Mouse (Mus musculus) liver, adult 2 months (tissue): Measurements from ENCODE around the gene Hnrnph2.

ENCODE experiments used
- CTCF ChIP-seq: fragments of 200-500 bp; IDR thresholded peaks from 2 replicates; pipeline ENCODE4 v1.5.1; 2011; ENCODE audit warnings: low read depth, low read length, control low read depth
- POLR2A ChIP-seq: fragments of 200-500 bp; IDR thresholded peaks from 2 replicates; pipeline ENCODE4 v1.6.1; 2011; ENCODE audit warnings: low read length, control low read depth; ENCODE audit not compliant: insufficient read depth; ENCODE audit errors: extremely low read depth

DNA sequence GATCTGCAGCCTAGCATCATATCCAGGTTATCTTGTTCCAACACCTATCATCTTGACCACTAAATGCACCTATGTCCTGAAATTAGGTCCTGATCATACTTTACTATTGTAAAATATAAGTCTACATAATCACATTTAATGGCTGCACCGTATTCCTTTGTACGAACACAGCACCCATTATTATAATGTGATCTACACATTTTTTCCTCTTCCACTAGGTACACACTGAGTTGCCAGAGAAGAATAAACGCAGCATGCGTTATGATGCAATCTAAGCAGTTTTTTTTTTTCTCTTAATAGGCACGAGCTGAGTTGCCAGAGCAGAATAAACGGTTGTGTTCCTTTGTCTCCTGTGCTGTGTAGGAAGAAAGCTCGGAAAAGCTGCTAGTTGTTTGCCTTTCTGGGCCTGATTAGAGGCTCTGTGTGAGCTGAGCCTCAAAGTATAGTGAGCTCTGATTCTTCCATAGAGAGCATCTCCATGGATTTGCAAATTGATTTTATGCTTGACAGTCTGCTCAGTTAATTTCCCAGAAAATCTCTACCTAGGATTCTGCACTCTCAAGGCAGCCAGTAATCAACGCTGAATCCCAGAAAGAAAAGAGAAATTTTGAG is 19.4 kb downstream of the Hnrnph2 start:
- TF ChIP-seq CTCF (no peak), POLR2A (no peak)
